Mouse (Mus musculus) testis, adult 2 months (tissue): Measurements from ENCODE around the gene Gcm1.

Experiments
- CTCF ChIP-seq: fragments of 200-500 bp; IDR thresholded peaks from 2 replicates; pipeline ENCODE4 v1.5.1; 2012; ENCODE audit warnings: low read depth, mild to moderate bottlenecking, inconsistent platforms, low read length, moderate library complexity; ENCODE audit not compliant: control insufficient read depth, insufficient read depth, insufficient replicate concordance
- POLR2A ChIP-seq: fragments of 200-500 bp; IDR thresholded peaks from 2 replicates; pipeline ENCODE4 v1.6.1; 2012; ENCODE audit warnings: low read depth, mild to moderate bottlenecking, inconsistent platforms, low read length, moderate library complexity; ENCODE audit not compliant: control insufficient read depth

DNA sequence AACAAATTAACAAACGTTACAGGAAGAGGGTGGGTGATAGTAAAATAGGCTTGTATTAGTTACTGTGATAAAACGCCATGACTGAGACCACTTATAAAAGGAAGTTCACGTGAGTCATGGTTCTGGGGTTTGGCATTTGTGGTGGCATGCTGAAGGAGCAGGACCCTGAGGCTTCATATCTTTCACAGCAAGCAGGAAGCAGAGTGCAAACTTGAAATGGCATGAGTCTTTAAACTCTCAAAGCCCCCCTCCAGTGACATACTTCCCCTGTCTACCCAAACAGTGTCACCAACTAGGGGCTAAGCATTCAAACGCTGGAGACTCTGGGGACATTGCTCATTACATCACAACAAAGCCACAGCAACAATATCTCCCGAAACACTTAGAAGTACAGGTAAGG is 49.2 kb downstream of the Gcm1 start:
- TF ChIP-seq POLR2A (no peak), CTCF (no peak)
